Mouse (Mus musculus) CH12.LX (cell line): ENCODE results near the gene Dcx.

ENCODE experiments used
- CHD2 ChIP-seq: IDR thresholded peaks from 2 replicates; pipeline ENCODE4 v1.6.1; 2011; ENCODE audit warnings: low read length, improper control_type of control experiment
- RCOR1 ChIP-seq: conservative IDR thresholded peaks from 2 replicates; pipeline ENCODE4 v1.6.1; 2012; ENCODE audit warnings: low read depth, mild to moderate bottlenecking, inconsistent platforms, low read length, improper control_type of control experiment

DNA sequence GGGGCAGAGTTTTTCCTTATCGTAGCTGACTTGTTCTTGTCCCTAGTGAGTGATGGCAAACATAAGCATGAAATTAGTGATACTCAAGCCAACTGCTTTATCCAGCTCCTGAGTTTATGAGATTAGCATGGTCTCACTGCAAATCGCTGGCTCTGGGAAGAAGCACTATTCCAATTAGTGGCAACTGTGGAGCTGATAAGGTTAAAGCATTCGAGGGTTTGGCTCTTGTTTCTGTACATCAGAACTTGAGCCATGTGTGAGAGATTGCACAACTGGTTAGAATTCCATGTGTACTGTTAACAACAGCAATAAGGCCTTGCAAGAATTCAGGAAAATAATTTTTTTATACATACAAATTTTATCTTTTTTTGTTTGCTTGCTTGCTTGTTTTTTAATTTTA is 39.9 kb downstream of the Dcx start:
- TF ChIP-seq CHD2: no peak
- no peak for TF ChIP-seq RCOR1
